Mouse (Mus musculus) brain, adult 10 weeks (tissue): ENCODE measurements around the gene Gatd1. TPM values are rescaled to one million over a fixed set of nuclear protein-coding genes. Genes with fewer than 3 reads are reported as not detected.

ENCODE experiments used
- polyA plus RNA-seq: library from polyadenylated mRNA; stranded (reverse); fragments of 350-450 nt; fragmentation: Illumina TruSeq; extraction: RNeasy Lipid Tissue Mini Kit (QIAGEN cat#74804); gene quantifications from one replicate; pipeline ENCODE4 v1.2.3, GENCODE M21; 2015; ENCODE audit warnings: low read depth, low replicate concordance

Gene Gatd1
- 34.3 TPM for polyA plus RNA-seq

DNA sequence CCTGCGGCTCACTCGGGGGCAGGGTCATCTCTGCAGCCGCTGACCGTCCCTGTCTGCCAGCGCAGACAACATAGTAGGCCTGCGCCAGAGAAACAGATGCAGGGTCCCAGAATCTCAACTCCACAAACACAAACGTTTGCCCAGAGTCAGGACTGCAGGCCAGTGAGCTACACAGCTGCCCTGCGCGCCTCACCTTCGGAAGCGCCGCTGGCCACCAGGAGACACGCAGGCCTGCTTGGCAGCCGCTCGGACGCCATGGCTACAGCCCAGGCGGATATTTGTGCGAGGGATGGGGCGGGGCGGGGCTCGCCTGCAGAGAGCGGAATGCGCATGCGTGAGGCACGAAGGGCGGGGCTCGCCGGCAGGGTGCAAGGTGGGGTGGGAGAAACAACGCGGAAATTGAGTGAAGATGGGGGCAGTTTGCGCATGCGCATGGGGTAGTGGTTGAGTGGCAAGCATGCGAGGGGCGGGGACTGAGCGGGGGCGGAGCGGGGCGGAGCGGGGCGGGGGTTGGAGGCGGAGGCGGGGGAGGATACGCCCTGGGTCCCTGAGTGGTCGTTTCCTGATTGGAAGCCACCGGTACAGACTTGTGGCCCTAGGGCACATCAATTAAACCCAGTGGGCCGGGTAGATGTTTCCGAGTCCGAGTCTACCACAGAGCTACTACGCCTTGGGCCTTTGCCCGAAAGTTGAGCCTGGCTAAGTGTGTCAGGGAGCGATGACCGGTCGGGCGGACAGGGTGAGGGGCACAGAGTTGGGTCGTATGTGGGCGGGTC lies at the start of gene Gatd1:
Gene Gatd1 (minus strand): TSS at position 328 of the 776 bp plus-strand sequence.

GRCm38 (mm10) chr7:141460391-141461113 lies 46.6 kb upstream of the Gatd1 start, which contains the start of gene Cracr2b:
Cracr2b (plus strand) TSS chr7:141461094.

GRCm38 (mm10) chr7:141454967-141455551 lies 41.1 kb upstream of the Gatd1 start, which contains the start of gene Pnpla2:
Pnpla2 (plus strand) TSS chr7:141455198.

GRCm38 (mm10) chr7:141447110-141447991 lies 33.4 kb upstream of the Gatd1 start, which contains the start of gene Rplp2:
Rplp2 (plus strand) TSS chr7:141447370.

DNA sequence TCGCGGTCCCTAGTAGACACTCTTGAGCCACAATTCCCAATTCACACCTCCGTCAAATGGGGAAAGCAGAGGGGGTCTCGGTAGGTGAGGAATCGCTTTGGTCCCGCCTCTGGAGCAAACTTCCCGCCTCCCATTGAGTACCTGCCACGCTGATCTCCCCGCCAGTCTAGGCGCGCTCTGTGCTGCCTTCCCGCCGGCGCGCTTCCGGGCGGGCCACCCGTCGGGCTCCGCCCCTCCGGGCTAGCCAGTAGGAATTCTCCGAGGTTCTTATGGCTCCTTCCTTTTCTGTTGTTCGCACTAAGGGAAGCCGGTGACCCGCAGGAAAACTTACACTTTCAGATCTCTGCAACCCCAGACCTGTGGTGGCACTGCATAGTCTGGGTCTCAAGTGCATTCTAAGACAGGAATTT lies 29.9 kb upstream of the Gatd1 start, which contains the start of gene Pidd1:
Gene Pidd1 (minus strand): TSS at position 198 of the 410 bp plus-strand sequence.

DNA sequence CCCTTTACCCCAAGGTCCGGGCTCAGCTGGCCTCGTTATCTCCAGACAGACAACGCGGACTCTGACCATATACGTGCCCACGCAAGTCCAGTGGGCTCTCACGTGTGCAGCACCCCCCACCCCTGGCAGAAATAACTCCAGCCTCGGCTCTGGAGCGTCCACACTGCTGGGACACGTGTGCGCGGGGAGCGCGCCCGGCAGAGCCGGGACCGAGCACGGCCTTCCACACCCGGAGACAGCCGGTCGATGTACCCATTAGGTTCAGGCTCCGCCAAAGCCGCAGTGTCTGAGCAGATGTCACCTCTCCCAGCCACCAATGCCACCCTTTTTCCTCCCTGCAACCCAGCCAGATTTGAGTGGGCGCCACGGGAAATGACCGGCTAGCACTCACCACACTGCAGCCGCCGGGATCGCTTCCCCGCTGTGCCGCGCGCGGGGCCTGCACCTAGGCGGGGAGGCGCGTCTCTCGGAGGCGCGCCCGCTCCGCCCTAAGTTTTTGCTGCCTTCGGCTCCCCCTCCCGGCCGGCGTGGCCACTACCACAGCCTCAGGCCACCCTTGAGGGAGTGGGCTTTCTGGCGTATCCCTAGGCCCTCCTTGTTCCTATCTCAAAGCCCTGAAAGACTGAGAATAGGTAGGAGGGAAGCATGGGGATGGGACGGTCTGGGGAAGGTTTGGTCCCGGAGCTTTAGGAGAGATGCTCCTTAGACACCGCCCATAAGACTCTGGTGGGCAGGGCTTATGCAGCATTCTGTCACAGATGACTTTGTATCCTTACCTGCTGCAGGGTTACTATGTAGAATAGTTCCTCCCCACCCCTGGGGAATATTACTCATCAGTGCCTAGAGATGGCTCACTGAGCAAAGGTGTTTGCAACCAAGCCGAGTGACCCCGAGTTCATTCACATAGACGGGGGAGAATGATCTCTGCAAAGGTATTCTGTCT lies 23.5 kb upstream of the Gatd1 start, which contains the start of gene Slc25a22:
Gene Slc25a22 (minus strand): TSS at position 715 of the 943 bp plus-strand sequence.

DNA sequence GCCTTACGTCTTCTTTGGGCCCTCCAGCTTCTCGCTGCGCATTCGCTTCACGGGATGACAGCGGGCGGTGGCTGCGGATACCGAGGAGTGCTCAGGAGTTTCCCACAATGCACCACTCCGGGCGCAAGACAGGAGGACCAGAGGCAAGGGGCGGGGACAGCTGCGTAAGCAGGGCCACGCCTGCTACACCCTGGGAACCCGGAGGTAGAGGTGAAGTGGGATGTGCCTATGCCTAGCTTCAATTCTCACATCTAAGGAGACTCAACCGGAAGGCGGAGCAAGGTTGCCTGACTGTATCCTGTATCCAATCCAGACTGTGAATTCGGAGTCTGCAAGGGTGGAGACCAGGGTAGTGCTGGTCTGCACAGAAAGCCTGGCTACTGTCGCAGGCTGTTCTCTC lies 15.4 kb upstream of the Gatd1 start, which contains the start of gene Cend1:
Gene Cend1 (minus strand): TSS at position 182 of the 400 bp plus-strand sequence.

GRCm38 (mm10) chr7:141391625-141392551 lies 22.0 kb downstream of the Gatd1 start, which contains the start of gene Taldo1:
Taldo1 (plus strand) TSS chr7:141392199.

Other genes with a start within 250 kb of the Gatd1 start
- gene Rnh1, start 241.3 kb downstream of the Gatd1 start, polyA plus RNA-seq: 53.6 TPM
- 235 TPM for gene Hras, start 220.1 kb downstream of the Gatd1 start, polyA plus RNA-seq
- 3.7 TPM for gene Lrrc56, start 220.0 kb downstream of the Gatd1 start, polyA plus RNA-seq
- not detected for gene Lmntd2, start 200.1 kb downstream of the Gatd1 start, polyA plus RNA-seq
- gene Rassf7, start 198.3 kb downstream of the Gatd1 start, polyA plus RNA-seq: 2.9 TPM
- gene Phrf1, start 185.4 kb downstream of the Gatd1 start, polyA plus RNA-seq: 41.3 TPM
- gene Irf7, start 147.7 kb downstream of the Gatd1 start, polyA plus RNA-seq: 3.1 TPM
- gene Cdhr5, start 137.3 kb downstream of the Gatd1 start, polyA plus RNA-seq: not detected
- not detected for gene Sct, start 135.0 kb downstream of the Gatd1 start, polyA plus RNA-seq
- gene Drd4, start 122.1 kb downstream of the Gatd1 start, polyA plus RNA-seq: 0.25 TPM
- 47.0 TPM for gene Deaf1, start 86.4 kb downstream of the Gatd1 start, polyA plus RNA-seq
- gene Tmem80, start 86.4 kb downstream of the Gatd1 start, polyA plus RNA-seq: 50.5 TPM
- 6.6 TPM for gene Eps8l2, start 75.3 kb downstream of the Gatd1 start, polyA plus RNA-seq
- gene Taldo1, start 21.9 kb downstream of the Gatd1 start, polyA plus RNA-seq: 181 TPM
- gene Cend1, start 15.4 kb upstream of the Gatd1 start, polyA plus RNA-seq: 400 TPM
- gene Slc25a22, start 23.8 kb upstream of the Gatd1 start, polyA plus RNA-seq: 208 TPM
- gene Pidd1, start 29.9 kb upstream of the Gatd1 start, polyA plus RNA-seq: 2.1 TPM
- gene Rplp2, start 33.2 kb upstream of the Gatd1 start, polyA plus RNA-seq: 731 TPM
- 18.9 TPM for gene Pnpla2, start 41.1 kb upstream of the Gatd1 start, polyA plus RNA-seq
- 4.0 TPM for gene Cracr2b, start 47.0 kb upstream of the Gatd1 start, polyA plus RNA-seq
- 42.1 TPM for gene Cd151, start 53.3 kb upstream of the Gatd1 start, polyA plus RNA-seq
- gene Polr2l, start 61.0 kb upstream of the Gatd1 start, polyA plus RNA-seq: 45.8 TPM
- 20.6 TPM for gene Tspan4, start 61.1 kb upstream of the Gatd1 start, polyA plus RNA-seq
- gene Chid1, start 125.7 kb upstream of the Gatd1 start, polyA plus RNA-seq: 71.2 TPM
- 97.0 TPM for gene Ap2a2, start 148.0 kb upstream of the Gatd1 start, polyA plus RNA-seq
- not detected for gene Muc6, start 241.2 kb upstream of the Gatd1 start, polyA plus RNA-seq